Mouse (Mus musculus) limb, embryonic 12.5 days (tissue): ENCODE results near the gene Rubcn. TPM values are rescaled to one million over a fixed set of nuclear protein-coding genes. Genes with fewer than 3 reads are reported as not detected.
A peak's percentile ranks its signal among the peaks of the same experiment; 100 is the strongest.
"Not testable (repeated sequence)": the region's sequence is repeated elsewhere in the genome, so short reads cannot be mapped to it uniquely, and the experiment has no call there.

ENCODE experiments used
- ATAC-seq: fragments of 200-750 bp; cut with Nextera tagmentation; 2 replicates; pipeline ENCODE4 v1.8.0; 2017; ENCODE audit warnings: low read depth, moderate TSS enrichment; ENCODE audit not compliant: insufficient number of reproducible peaks, insufficient read depth, low FRiP score, low TSS enrichment
- H3K27ac ChIP-seq: fragments of 300-500 bp; sonication (generic); 2 replicates; pipeline ENCODE4 v1.5.1; 2016; ENCODE audit warnings: mild to moderate bottlenecking, moderate library complexity
- H3K27me3 ChIP-seq: fragments of 300-500 bp; sonication (generic); 2 replicates; pipeline ENCODE4 v1.6.1; 2016; ENCODE audit warnings: mild to moderate bottlenecking, moderate library complexity
- H3K36me3 ChIP-seq: fragments of 300-500 bp; sonication (generic); 2 replicates; pipeline ENCODE4 v1.6.1; 2016; ENCODE audit warnings: mild to moderate bottlenecking, moderate library complexity
- H3K4me1 ChIP-seq: fragments of 300-500 bp; sonication (generic); replicated peaks from 2 replicates; pipeline ENCODE4 v1.6.1; 2016
- H3K4me2 ChIP-seq: fragments of 300-500 bp; sonication (generic); 2 replicates; pipeline ENCODE4 v1.6.1; 2016; ENCODE audit warnings: mild to moderate bottlenecking, moderate library complexity
- H3K4me3 ChIP-seq: fragments of 300-500 bp; sonication (generic); replicated peaks from 2 replicates; pipeline ENCODE4 v1.5.1; 2016; ENCODE audit warnings: mild to moderate bottlenecking
- H3K9ac ChIP-seq: fragments of 300-500 bp; sonication (generic); replicated peaks from 2 replicates; pipeline ENCODE4 v1.6.1; 2016; ENCODE audit warnings: mild to moderate bottlenecking, moderate library complexity
- H3K9me3 ChIP-seq: fragments of 300-500 bp; sonication (generic); 2 replicates; pipeline ENCODE4 v1.6.1; 2016; ENCODE audit warnings: mild to moderate bottlenecking, moderate library complexity
- WGBS: fragments of 180-500 bp; shearing (Covaris S2); methylation state at CpG from one replicate; pipeline ENCODE4 v1.1.7; 2016; 5-methylcytosine and 5-hydroxymethylcytosine counted together
- polyA plus RNA-seq: library from polyadenylated mRNA; unstranded; fragments of >200 nt; fragmentation: Nextera tagmentation; extraction: Ambion mirVana; gene quantifications from 2 replicates; pipeline ENCODE4 v1.2.1, GENCODE M21; 2016

Rubcn gene
- polyA plus RNA-seq: 16.3 and 19.3 TPM in 2 replicates

- H3K27me3 ChIP-seq: no peaks in the 10 kb centered on the region
- no peaks in the 10 kb centered on the region; the same call in 1 of the 2 replicates for H3K36me3 ChIP-seq
- ATAC-seq: peak; percentile 95
- H3K9ac ChIP-seq: peak within 1 kb of the TSS; percentile 92
- H3K4me3 ChIP-seq: peak within 1 kb of the TSS; percentile 94
- peaks cover 15% of the 10 kb centered on the region for H3K4me1 ChIP-seq
- H3K4me2 ChIP-seq: peak within 1 kb of the TSS; percentile 81
- WGBS: 1% methylated on average over 75 of the region's 83 CpGs
- no peaks in the 10 kb centered on the region for H3K9me3 ChIP-seq
- H3K27ac ChIP-seq: peak within 1 kb of the TSS; percentile 85
These were observed at the start of gene Rubcn, which contains the start of gene Fyttd1 for GRCm38 (mm10) chr16:32877343-32878156. TSS of gene Rubcn (minus strand) at chr16:32877766. TSS of gene Fyttd1 (plus strand) at chr16:32877500.

- Histone ChIP-seq H3K9me3 (no peaks in the 10 kb centered on the region), H3K36me3 (peaks cover 29% of the 10 kb centered on the region), H3K4me1 (peaks cover 3% of the 10 kb centered on the region), H3K4me2 (no peak overlapping the region), H3K4me3 (no peak overlapping the region), H3K9ac (no peak overlapping the region), H3K27ac (no peak overlapping the region), H3K27me3 (no peaks in the 10 kb centered on the region)
- WGBS: 90% methylated on average over 8 of the region's 8 CpGs
- ATAC-seq: no peak
These were observed 49.5 kb upstream of the Rubcn start for GRCm38 (mm10) chr16:32927044-32927443.

DNA sequence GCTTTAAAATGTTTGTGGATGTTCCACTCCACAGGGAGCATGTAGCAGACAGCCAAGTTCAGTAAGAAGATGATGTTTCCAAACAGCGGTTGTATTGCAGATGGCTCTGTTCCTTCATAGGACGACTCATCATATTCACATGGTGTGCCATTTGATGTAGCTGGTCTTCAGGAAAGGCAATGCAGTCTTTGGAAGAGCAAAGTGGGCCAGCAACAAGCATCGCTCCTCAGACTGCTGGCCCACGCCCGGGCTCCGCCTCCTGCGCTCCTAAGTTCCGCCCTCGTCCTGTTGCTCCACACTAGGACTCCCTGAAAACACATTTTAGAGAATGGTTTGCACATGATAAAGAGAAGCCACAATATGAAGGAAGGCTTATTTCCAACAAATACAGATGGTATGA lies 49.1 kb upstream of the Rubcn start:
- ATAC-seq, H3K4me3 ChIP-seq, H3K27ac ChIP-seq, H3K27me3 ChIP-seq, H3K9ac ChIP-seq, H3K4me2 ChIP-seq, H3K9me3 ChIP-seq, H3K4me1 ChIP-seq: not testable (repeated sequence)
- H3K36me3 ChIP-seq: peaks cover 29% of the 10 kb centered on the region
- WGBS: 87% methylated on average over 9 of the region's 9 CpGs

DNA sequence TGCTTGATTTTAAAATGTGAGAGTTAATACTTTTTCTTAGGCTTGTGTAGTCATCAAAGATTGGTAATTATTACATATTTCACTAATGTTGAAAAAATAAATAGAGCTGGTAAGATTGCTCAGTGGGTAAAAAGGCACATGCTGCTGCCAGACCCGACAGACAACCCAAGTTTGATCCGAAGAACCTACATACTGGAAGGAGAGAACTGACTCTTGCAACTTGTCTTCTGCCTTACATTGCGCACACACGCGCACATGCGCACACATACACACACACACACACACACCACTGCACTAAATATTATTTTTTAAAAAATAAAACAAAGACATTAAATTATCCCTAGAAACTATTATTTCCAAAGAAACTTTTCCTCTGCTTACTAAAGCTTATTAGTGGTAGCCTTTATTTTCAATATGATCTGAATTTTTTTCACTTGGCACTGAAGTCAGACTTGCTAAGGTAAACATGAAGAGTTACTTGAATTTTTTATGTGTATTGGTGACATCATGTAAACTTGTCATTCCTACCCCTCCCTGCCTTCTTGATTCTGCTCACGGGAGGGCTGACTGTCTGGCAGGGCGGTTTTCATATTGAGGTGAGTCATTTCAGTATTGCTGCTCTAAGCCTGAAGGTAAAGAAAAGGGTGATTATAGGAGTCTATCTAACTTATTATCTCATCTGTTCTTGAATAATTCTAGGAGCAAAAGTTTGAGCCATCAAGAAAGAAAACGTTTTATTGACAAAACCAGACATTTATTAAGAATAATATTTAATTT lies 37.9 kb upstream of the Rubcn start:
- no peaks in the 10 kb centered on the region for H3K9me3 ChIP-seq
- WGBS: 83% methylated on average over 9 of the region's 9 CpGs
- ATAC-seq: no peak

DNA sequence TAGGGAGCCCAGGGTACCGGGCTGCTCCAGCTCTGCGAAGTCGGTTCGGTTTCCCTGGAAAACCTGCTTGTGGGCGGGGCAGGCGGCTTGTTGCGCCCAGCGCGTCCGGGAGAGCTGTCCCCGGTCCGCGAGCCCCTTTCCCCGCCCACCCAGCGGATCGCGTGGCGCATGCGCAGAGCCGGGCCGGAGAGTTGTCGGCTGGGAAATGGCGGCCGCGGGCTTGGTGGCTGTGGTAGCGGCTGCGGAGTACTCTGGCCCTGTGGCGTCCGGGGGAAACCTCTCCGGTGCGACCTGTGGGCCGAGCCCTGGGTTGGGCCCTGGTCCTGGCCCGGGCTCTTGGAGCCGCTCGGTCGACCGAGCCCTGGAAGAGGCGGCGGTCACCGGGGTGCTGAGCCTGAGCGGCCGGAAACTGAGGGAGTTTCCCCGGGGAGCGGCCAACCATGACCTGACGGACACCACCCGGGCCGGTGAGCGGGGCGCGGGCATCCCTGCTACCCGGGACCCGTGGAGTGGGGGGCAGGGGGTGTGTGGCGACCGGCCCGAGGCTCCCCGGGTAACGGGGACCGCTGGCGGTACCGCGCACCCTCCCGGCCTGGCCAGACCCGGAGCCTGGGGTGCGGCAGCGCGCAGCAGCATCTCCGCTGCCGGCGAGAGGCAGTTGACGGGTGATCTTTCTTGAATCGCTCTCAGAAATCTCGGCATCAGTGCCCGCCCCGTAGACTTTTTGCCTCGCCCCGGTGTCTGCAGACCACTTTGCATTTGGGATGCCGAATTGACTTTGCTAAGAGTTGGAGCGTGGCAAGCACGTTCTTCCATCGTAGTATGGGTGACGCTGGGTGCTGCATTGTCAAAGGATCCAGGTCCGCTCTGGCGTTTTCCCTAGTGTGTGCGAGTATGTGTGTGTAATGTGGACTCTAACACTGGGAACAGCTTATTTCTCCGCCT lies 36.6 kb upstream of the Rubcn start, which contains the start of gene Lrch3:
Gene Lrch3, plus strand, starts transcription at position 164 of the 945 bp plus-strand sequence.
- Histone ChIP-seq H3K9ac (peak within 1 kb of the TSS; percentile 97), H3K36me3 (no peaks in the 10 kb centered on the region), H3K9me3 (no peaks in the 10 kb centered on the region), H3K4me2 (peak within 1 kb of the TSS; percentile 69), H3K27me3 (no peaks in the 10 kb centered on the region), H3K4me3 (peak within 1 kb of the TSS; percentile 98), H3K27ac (peak within 1 kb of the TSS; percentile 89), H3K4me1 (peaks cover 9% of the 10 kb centered on the region)
- peak; percentile 91 for ATAC-seq
- WGBS: under 1% methylated on average over 77 of the region's 85 CpGs

More for the DNA sequence above, 37.9 kb upstream of the Rubcn start:
- peaks cover 9% of the 10 kb centered on the region for H3K4me1 ChIP-seq
- no peak overlapping the region; the same call in 1 of the 2 replicates for H3K9ac ChIP-seq
- H3K4me3 ChIP-seq: peak overlapping the region; percentile 98; the same call in 1 of the 2 replicates
- H3K36me3 ChIP-seq: peaks cover 7% of the 10 kb centered on the region
- H3K27ac ChIP-seq: no peak overlapping the region
- H3K27me3 ChIP-seq: no peaks in the 10 kb centered on the region
- H3K4me2 ChIP-seq: peak overlapping the region; percentile 69

DNA sequence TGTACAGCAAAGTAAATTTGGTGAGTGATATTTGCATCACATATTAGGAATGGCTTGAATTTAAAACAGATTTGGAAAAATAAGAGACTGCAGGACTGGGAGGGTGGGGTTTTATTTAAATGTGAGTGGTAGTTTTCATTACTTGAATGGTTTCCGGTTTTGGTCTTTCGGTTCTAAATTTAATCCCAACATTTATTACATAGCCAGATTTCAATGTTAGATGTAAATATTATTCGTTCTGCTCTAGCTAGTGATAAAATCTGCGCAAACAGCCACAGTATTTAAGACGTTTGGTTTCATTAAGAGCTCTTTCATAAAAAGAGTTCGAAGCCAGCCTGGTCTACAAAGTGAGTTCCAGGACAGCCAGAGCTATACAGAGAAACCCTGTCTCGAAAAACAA lies 35.6 kb upstream of the Rubcn start:
- Histone ChIP-seq H3K27me3 (no peaks in the 10 kb centered on the region), H3K4me2 (peak overlapping the region; percentile 69; the same call in 1 of the 2 replicates), H3K9me3 (no peaks in the 10 kb centered on the region), H3K4me3 (peak overlapping the region; percentile 98; the same call in 1 of the 2 replicates), H3K4me1 (peaks cover 9% of the 10 kb centered on the region), H3K27ac (no peak overlapping the region), H3K36me3 (no peaks in the 10 kb centered on the region), H3K9ac (no peak overlapping the region)
- WGBS: 64% methylated on average over 7 of the region's 7 CpGs
- no peak for ATAC-seq

GRCm38 (mm10) chr16:32906727-32907126 lies 29.2 kb upstream of the Rubcn start:
- H3K36me3 ChIP-seq: peaks cover 34% of the 10 kb centered on the region
- ATAC-seq: no peak
- H3K9ac ChIP-seq: no peak overlapping the region

DNA sequence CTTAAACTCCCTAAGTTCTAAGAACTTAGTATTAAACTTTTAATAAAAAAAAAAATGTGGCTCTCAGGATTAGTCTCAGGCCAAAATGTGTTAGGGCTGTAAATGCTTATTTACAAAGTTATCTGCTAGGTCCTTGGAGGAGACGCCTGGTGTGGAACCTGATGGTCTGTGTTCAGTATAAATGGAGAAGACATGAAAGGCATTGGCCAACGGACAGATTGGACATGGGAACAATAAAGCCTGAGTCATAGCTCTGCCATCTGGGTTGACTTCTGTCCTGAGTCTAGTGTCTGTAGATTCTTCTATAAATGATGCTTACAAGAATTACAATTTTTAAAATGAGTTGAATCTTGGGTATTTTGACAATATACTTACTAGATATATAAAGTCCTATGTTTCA lies 28.6 kb upstream of the Rubcn start:
- H3K9ac ChIP-seq: no peak overlapping the region
- 86% methylated on average over 2 of the region's 2 CpGs for WGBS

More at GRCm38 (mm10) chr16:32906727-32907126, 29.2 kb upstream of the Rubcn start:
- Histone ChIP-seq H3K27ac (no peak overlapping the region), H3K4me2 (no peak overlapping the region), H3K4me1 (no peaks in the 10 kb centered on the region), H3K4me3 (no peak overlapping the region), H3K27me3 (no peaks in the 10 kb centered on the region), H3K9me3 (no peaks in the 10 kb centered on the region)
- WGBS: 77% methylated on average over 8 of the region's 8 CpGs

GRCm38 (mm10) chr16:32902051-32902428 lies 24.5 kb upstream of the Rubcn start:
- no peaks in the 10 kb centered on the region for H3K9me3 ChIP-seq
- no peak overlapping the region for H3K4me2 ChIP-seq
- H3K4me1 ChIP-seq: no peaks in the 10 kb centered on the region
- no peaks in the 10 kb centered on the region for H3K27me3 ChIP-seq
- no peak for ATAC-seq
- H3K4me3 ChIP-seq: no peak overlapping the region
- WGBS: 61% methylated on average over 3 of the region's 3 CpGs
- no peak overlapping the region for H3K27ac ChIP-seq
- no peak overlapping the region for H3K9ac ChIP-seq
- H3K36me3 ChIP-seq: peaks cover 69% of the 10 kb centered on the region

More for the DNA sequence above, 28.6 kb upstream of the Rubcn start:
- Histone ChIP-seq H3K9me3 (no peaks in the 10 kb centered on the region), H3K36me3 (peaks cover 38% of the 10 kb centered on the region), H3K27ac (no peak overlapping the region), H3K27me3 (no peaks in the 10 kb centered on the region), H3K4me2 (no peak overlapping the region), H3K4me1 (no peaks in the 10 kb centered on the region), H3K4me3 (no peak overlapping the region)
- no peak for ATAC-seq

GRCm38 (mm10) chr16:32901360-32902050 lies 23.9 kb upstream of the Rubcn start:
- no peak for ATAC-seq
- Histone ChIP-seq H3K4me3 (no peak overlapping the region), H3K4me1 (no peaks in the 10 kb centered on the region), H3K27ac (no peak overlapping the region), H3K9ac (no peak overlapping the region), H3K27me3 (no peaks in the 10 kb centered on the region), H3K9me3 (no peaks in the 10 kb centered on the region), H3K4me2 (no peak overlapping the region), H3K36me3 (peaks cover 64% of the 10 kb centered on the region)
- WGBS: 85% methylated on average over 2 of the region's 2 CpGs
